Mouse (Mus musculus): ENCODE measurements around the gene Nagk. TPM values are rescaled to one million over a fixed set of nuclear protein-coding genes. Genes with fewer than 3 reads are reported as not detected.
"Not testable (repeated sequence)": the region's sequence is repeated elsewhere in the genome, so short reads cannot be mapped to it uniquely, and the experiment has no call there.

Nagk gene
- polyA plus RNA-seq, 1 experiment from 2014 or later = 43.4 TPM

DNA sequence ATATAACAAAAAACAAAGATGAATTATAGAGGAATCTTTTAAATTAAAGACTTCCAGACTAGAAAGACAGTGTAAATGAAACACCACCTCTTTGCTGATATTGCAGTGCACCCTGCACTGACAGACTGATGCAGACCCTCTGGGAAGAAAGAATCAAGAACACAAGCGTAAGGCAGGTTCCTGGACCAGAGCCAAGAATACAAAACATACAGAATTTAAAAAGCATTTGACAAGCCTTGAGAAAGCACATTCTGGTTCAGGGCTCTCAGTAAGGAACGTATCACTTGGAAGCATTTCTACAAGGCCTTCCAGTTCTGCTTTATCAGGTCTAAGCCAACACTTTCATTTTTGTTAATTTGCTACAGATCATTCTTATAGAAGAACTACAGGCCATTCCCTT, 27.1 kb downstream of the Nagk start:
- Histone ChIP-seq H3K9me3 (peaks cover 6% of the 10 kb centered on the region; the same call in 1 of the 2 replicates), H3K4me1 (replicated peaks) (no peaks in the 10 kb centered on the region), H3K27ac (no peak overlapping the region), H3K36me3 (peaks cover 21% of the 10 kb centered on the region), H3K27me3 (ENCODE audit: insufficient read depth, poor library complexity, severe bottlenecking) (no peaks in the 10 kb centered on the region), H3K4me3 (no peak overlapping the region)
- no peak for DNase-seq (ENCODE audit: low spot score)
- WGBS = 90% methylated on average over 2 of the region's 2 CpGs

DNA sequence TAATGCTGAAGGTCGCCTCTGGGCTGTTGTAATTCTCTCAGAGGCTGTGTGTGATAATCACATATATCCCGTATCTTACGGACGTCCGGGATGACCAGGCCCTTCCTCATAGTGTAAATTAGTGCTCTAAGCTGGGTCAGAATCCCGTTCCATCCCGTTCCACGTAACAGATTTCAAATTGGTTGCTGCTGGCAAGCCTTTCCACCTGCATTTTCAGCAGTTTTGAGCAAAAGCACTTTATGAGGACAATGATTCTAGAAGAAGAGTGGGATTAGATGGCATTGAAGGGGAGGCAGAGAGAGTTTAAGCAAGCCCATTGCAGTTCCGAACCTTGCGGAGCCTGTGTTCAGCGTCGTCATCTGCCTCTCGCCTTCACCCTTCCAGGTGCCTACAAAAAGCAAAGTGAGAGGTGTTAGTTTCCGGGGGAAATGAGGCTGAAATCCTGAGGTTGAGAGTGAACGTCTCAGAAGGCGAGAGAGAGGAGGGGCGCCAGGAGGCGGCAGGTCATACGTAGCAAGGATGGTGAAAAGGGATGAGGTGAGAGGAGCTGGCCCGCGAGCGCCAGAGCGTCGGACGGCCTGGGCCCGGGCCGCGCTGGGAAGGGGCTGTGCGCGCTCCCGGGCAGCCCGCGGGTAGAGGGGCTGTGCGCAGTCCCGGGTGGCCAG, 36.3 kb downstream of the Nagk start:
- H3K27ac ChIP-seq = peak overlapping the region; percentile 92
- WGBS = 3% methylated on average over 35 of the region's 35 CpGs
- H3K4me3 ChIP-seq = peak overlapping the region; percentile 62
- H3K36me3 ChIP-seq = peaks cover 9% of the 10 kb centered on the region
- H3K9me3 ChIP-seq = no peaks in the 10 kb centered on the region
- DNase-seq (ENCODE audit: low spot score) = no peak
- no peaks in the 10 kb centered on the region for H3K27me3 ChIP-seq (ENCODE audit: insufficient read depth, poor library complexity, severe bottlenecking)
- H3K4me1 ChIP-seq (replicated peaks) = peaks cover 19% of the 10 kb centered on the region

DNA sequence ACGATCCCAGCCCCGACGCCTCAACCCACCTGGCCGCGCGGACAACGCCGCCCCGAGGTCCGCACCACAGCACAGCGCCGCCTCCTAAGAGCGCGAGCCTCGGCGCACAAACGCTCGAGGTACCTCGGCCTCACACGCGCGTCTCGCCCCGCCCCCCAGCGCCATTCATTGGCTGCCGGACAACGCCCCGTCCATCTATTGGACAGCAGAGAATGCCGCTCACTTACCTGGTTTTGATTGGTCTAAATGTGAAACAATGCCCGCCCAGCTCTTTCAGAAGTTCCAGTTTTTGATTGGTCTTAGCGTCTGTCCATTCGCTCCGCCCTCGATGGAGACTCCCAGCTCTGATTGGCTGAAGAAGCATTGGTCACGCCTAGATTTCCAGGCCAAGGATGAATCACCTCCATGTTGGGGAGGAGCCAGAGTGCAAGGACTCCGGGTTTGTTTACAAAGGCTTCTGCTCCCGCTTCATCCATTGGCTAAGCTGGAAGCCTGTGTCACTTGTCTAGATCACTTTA, 36.9 kb downstream of the Nagk start, which contains the start of gene Paip2b:
Paip2b (minus strand) TSS at position 136 of the 518 bp plus-strand sequence.
- peaks cover 9% of the 10 kb centered on the region for H3K36me3 ChIP-seq
- H3K27me3 ChIP-seq (ENCODE audit: insufficient read depth, poor library complexity, severe bottlenecking) = no peaks in the 10 kb centered on the region
- peak; percentile 98 for DNase-seq (ENCODE audit: low spot score)
- peaks cover 19% of the 10 kb centered on the region for H3K4me1 ChIP-seq (replicated peaks)
- under 1% methylated on average over 37 of the region's 37 CpGs for WGBS
- no peaks in the 10 kb centered on the region for H3K9me3 ChIP-seq
- H3K4me3 ChIP-seq = peak within 1 kb of the TSS; percentile 62
- H3K27ac ChIP-seq = peak within 1 kb of the TSS; percentile 92

DNA sequence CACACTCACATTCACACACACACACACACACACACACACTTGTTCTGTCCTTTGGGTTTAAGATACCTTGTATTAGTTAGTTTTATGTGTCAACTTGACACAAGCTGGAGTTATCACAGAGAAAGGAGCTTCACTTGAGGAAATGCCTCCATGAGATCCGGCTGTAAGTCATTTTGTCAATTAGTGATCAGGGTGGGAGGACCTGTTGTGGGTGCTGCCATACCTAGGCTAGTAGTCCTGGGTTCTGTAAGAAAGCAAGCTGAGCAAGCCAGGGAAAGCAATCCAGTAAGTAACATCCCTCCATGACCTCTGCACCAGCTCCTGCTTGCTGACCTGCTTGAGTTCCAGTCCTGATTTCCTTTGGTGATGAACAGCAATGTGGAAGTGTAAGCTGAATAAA, 37.6 kb downstream of the Nagk start:
- peak overlapping the region; percentile 72 for H3K27ac ChIP-seq
- peak overlapping the region; percentile 62 for H3K4me3 ChIP-seq
- H3K4me1 ChIP-seq (replicated peaks) = peaks cover 19% of the 10 kb centered on the region
- 77% methylated on average over 1 of the region's 1 CpGs for WGBS
- not testable (repeated sequence) for H3K9me3 ChIP-seq; H3K36me3 ChIP-seq; DNase-seq (ENCODE audit: low spot score); H3K27me3 ChIP-seq (ENCODE audit: insufficient read depth, poor library complexity, severe bottlenecking)

DNA sequence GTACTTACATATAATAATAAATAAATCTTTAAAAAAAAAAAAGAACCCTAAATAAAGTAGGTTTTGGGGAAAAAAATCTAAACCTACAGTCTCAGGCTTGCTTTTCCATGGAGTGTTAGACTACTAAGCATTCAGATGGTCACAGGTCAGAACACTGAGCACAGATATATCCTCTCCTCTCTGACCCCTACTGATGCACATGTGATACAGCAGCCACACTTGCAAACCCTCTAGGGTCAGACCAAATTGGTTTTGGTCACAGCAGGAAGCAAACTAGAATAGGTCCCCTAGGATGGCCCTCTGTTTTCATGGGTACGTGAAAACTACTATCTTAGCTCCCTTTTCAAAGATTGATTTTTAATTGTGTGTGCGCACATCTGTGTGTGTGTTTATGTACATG, 42.0 kb downstream of the Nagk start:
- H3K27me3 ChIP-seq (ENCODE audit: insufficient read depth, poor library complexity, severe bottlenecking) = no peaks in the 10 kb centered on the region
- peaks cover 5% of the 10 kb centered on the region; the same call in 1 of the 2 replicates for H3K4me1 ChIP-seq (replicated peaks)
- H3K27ac ChIP-seq = no peak overlapping the region
- no peak overlapping the region for H3K4me3 ChIP-seq
- no peaks in the 10 kb centered on the region for H3K9me3 ChIP-seq
- DNase-seq (ENCODE audit: low spot score) = no peak
- H3K36me3 ChIP-seq = no peaks in the 10 kb centered on the region
- WGBS = 82% methylated on average over 2 of the region's 2 CpGs

DNA sequence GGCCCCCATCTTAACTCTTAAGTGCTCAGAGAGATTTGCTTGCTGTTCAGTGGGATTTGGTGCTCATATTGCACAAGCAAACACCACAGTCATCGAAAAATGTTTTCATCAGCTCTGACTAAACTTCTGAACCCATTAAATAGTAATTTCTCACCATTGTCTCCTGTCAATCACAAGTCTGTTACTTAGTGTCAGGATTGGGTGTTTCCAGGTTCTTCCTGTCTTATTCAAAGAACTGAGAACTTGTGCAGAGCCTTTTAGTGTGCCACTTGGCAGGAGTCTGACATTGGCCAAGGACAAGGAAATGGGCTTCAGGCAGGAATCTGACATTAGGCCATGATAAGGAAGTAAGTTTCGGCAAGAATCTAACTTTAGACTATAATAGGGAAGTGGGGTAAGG, 43.3 kb downstream of the Nagk start:
- WGBS = 86% methylated on average over 2 of the region's 2 CpGs
- H3K4me3 ChIP-seq = no peak overlapping the region
- H3K36me3 ChIP-seq = no peaks in the 10 kb centered on the region
- H3K4me1 ChIP-seq (replicated peaks) = no peaks in the 10 kb centered on the region
- H3K27me3 ChIP-seq (ENCODE audit: insufficient read depth, poor library complexity, severe bottlenecking) = no peaks in the 10 kb centered on the region
- no peaks in the 10 kb centered on the region for H3K9me3 ChIP-seq
- DNase-seq (ENCODE audit: low spot score) = no peak
- H3K27ac ChIP-seq = no peak overlapping the region

DNA sequence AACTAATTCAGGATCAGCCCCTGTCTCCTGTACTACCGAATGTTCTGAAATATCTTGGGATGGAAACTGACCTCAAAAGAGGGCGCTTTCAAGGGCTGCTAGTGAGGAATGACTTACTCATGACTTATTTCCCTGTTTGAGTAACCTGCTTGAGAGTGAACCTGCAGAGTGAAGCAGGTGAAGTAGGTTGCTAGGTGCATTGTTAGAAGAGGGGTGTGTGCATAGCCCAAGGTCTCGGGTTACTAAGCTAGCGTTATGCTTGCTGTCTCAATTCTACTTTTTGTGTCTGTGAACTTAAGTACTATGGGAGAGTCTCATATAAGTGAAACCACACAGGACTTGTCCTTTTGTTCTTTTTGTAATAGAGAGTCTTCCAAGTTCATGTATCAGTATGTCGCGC, 45.3 kb downstream of the Nagk start:
- H3K27ac ChIP-seq = no peak overlapping the region
- H3K4me3 ChIP-seq = no peak overlapping the region
- 84% methylated on average over 6 of the region's 6 CpGs for WGBS
- no peak for DNase-seq (ENCODE audit: low spot score)
- no peaks in the 10 kb centered on the region for H3K4me1 ChIP-seq (replicated peaks)
- no peaks in the 10 kb centered on the region for H3K9me3 ChIP-seq
- no peaks in the 10 kb centered on the region for H3K27me3 ChIP-seq (ENCODE audit: insufficient read depth, poor library complexity, severe bottlenecking)
- no peaks in the 10 kb centered on the region for H3K36me3 ChIP-seq

DNA sequence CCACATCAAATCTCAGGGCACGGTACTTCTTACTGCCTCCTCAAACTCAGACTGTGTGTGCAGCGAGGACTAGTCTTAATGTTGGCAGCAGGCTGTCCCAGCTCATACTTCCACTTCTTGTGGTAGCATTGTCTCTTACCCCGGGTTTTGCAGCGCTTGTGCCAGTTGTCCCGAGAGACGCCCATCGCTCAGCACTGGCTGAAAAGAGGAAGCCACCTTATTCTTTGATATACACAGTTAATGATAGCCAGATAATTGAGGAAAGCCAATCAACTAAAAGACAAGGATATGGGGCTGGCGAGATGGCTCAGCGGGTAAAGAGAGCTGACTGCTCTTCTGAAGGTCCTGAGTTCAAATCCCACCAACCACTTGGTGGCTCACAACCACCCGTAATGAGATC, 50.1 kb downstream of the Nagk start:
- WGBS = 89% methylated on average over 10 of the region's 10 CpGs

DNA sequence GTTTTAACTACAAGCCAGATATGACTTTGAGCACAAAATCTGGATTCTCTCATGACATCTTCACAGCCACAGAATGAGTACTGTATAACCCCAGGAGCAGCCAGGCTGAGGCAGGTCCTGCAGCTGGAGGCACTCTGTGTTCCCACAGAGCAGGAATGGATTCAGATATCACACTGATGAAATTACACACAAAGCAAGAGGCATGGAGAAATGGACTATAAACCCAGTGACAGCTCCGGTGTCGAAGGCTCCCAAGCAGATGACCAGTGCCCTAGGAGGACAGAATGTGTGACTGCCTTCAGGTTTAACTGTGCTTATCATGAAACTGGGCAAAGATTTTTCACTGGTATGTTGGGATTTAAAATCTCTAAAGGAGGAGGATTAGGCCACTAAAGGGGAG, 51.4 kb downstream of the Nagk start:
- Histone ChIP-seq H3K4me3 (no peak overlapping the region), H3K4me1 (replicated peaks) (no peaks in the 10 kb centered on the region), H3K9me3 (no peaks in the 10 kb centered on the region), H3K36me3 (no peaks in the 10 kb centered on the region), H3K27ac (no peak overlapping the region), H3K27me3 (ENCODE audit: insufficient read depth, poor library complexity, severe bottlenecking) (no peaks in the 10 kb centered on the region)
- no peak for DNase-seq (ENCODE audit: low spot score)
- WGBS = 89% methylated on average over 2 of the region's 2 CpGs

More for the DNA sequence above, 50.1 kb downstream of the Nagk start:
- Histone ChIP-seq H3K27me3 (ENCODE audit: insufficient read depth, poor library complexity, severe bottlenecking) (no peaks in the 10 kb centered on the region), H3K36me3 (no peaks in the 10 kb centered on the region), H3K4me1 (replicated peaks) (no peaks in the 10 kb centered on the region), H3K27ac (no peak overlapping the region), H3K4me3 (no peak overlapping the region), H3K9me3 (no peaks in the 10 kb centered on the region)
- DNase-seq (ENCODE audit: low spot score) = no peak

DNA sequence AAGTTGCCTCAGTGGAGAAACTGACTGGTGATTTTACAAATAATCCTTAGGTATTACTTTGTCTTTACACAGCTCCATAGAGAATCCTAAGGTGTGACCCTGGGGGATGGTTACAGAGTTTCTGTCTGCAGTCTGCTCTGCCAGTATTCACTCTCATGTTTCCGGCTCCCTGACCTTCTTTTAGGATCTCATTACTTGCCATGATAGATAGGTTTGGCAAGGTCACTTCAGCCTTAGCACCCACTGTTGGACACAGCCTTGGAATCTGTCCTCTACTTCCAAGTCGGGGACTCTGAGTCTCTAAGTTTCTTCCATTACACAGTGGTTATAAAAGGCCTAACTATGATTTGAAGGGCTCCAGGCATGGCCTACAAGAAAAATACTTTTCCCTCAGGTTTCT, 54.7 kb downstream of the Nagk start:
- Histone ChIP-seq H3K36me3 (no peaks in the 10 kb centered on the region), H3K27ac (no peak overlapping the region), H3K4me3 (no peak overlapping the region), H3K27me3 (ENCODE audit: insufficient read depth, poor library complexity, severe bottlenecking) (no peaks in the 10 kb centered on the region), H3K9me3 (no peaks in the 10 kb centered on the region), H3K4me1 (replicated peaks) (no peaks in the 10 kb centered on the region)
- DNase-seq (ENCODE audit: low spot score) = no peak
- 85% methylated on average over 2 of the region's 2 CpGs for WGBS

Other genes with a start within 250 kb of the Nagk start
- gene Stambp, start 222.3 kb upstream of the Nagk start, polyA plus RNA-seq (2016; fragmentation: Nextera tagmentation; extraction: Ambion mirVana) = 17.5 and 24.3 TPM in 2 replicates
- 0.10 TPM in 1 of 2 replicates, not detected in the other for gene Clec4f, start 138.8 kb upstream of the Nagk start, polyA plus RNA-seq (2016; fragmentation: Nextera tagmentation; extraction: Ambion mirVana)
- gene Cd207, start 117.1 kb upstream of the Nagk start, polyA plus RNA-seq (2016; fragmentation: Nextera tagmentation; extraction: Ambion mirVana) = not detected in 2 replicates
- gene Vax2, start 83.7 kb upstream of the Nagk start, polyA plus RNA-seq (2016; fragmentation: Nextera tagmentation; extraction: Ambion mirVana) = 0.60 and 0.86 TPM in 2 replicates
- not detected in 2 replicates for gene Atp6v1b1, start 52.0 kb upstream of the Nagk start, polyA plus RNA-seq (2016; fragmentation: Nextera tagmentation; extraction: Ambion mirVana)
- gene Ankrd53, start 32.3 kb upstream of the Nagk start, polyA plus RNA-seq (2016; fragmentation: Nextera tagmentation; extraction: Ambion mirVana) = 0.12 TPM in 1 of 2 replicates, not detected in the other
- 71.1 and 85.6 TPM in 2 replicates for gene Tex261, start 19.2 kb upstream of the Nagk start, polyA plus RNA-seq (2016; fragmentation: Nextera tagmentation; extraction: Ambion mirVana)
- gene Paip2b, start 36.8 kb downstream of the Nagk start, polyA plus RNA-seq (2016; fragmentation: Nextera tagmentation; extraction: Ambion mirVana) = 13.2 and 18.0 TPM in 2 replicates
- 51.3 and 73.4 TPM in 2 replicates for gene Zfp638, start 72.1 kb downstream of the Nagk start, polyA plus RNA-seq (2016; fragmentation: Nextera tagmentation; extraction: Ambion mirVana)
- 5.0 and 5.4 TPM in 2 replicates for gene Dysf, start 213.6 kb downstream of the Nagk start, polyA plus RNA-seq (2016; fragmentation: Nextera tagmentation; extraction: Ambion mirVana)